ENCODE assay signal across 16 mouse cellular contexts in the genomic region with DNA sequence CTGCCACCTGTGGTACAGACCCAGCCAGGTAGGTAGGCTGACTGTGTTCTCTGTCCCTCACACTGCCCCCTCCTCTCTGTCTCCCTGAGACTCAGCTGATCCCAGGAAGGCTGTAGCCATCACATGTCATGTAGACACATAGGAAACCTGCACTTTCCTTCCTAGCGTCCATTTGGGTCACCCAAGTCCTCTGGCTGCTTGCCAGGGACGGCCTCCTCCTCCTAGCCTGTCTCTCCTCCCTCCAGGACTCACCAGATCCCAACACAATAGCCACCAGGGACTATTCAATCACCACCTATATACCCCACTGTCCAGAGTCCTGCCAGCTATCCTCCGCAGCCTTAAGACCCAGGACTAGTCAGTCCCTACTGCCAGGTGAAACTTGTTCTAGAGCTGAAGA.
A peak's percentile ranks its signal among the peaks of the same experiment; 100 is the strongest.
DNase-seq lines count a peak whose midpoint lies in the region.
"Had no signal": no experiment of that assay in that cellular context is flagged by ENCODE, and none has a peak within 500 bp of the region (broad histone marks: within the 10 kb centered on the region; RNA-seq: fewer than 3 reads in every experiment).

No protein-coding gene starts in this region.

- peak; percentile 48 for DNase-seq in cerebellum, postnatal 10 days
- no peak for DNase-seq in cerebellum, postnatal 36 days
- DNase-seq in kidney, postnatal 10 days = peak; percentile 35
- no peak for DNase-seq in kidney, adult 8-10 months
- DNase-seq in testis, postnatal 10 days (ENCODE audit: low spot score) = peak; percentile 55
- DNase-seq in testis, postnatal 14 days (ENCODE audit: low spot score) = no peak
- no peak for DNase-seq in yolk sac, embryonic 10.5 days (ENCODE audit: low spot score)
- DNase-seq: adrenal gland, adult 2 months; adrenal gland, postnatal 14 days; cerebellum, adult 11 months; cerebellum, adult 9-11 months; gastrocnemius, postnatal 10 days; gastrocnemius, postnatal 36 days; heart, adult 2 months; heart, postnatal 10 days; heart, postnatal 36 days had no signal

Comparison
In these comparisons a context has a peak if more than half of its experiments do, and no peak if none do; other contexts are left out.
1. DNase-seq: peak in cerebellum, postnatal 10 days (2 of 2), kidney, postnatal 10 days (single experiment) and testis, postnatal 10 days (single experiment); none in cerebellum, postnatal 36 days (0 of 2), kidney, adult 8-10 months (0 of 2), testis, postnatal 14 days (single experiment) and yolk sac, embryonic 10.5 days (single experiment).